18 mouse cellular contexts compared by ENCODE assay signal in genomic region chr3:138881725-138882347, GRCm38 (mm10).
DNase-seq lines count a peak whose midpoint lies in the region; ATAC-seq lines count a peak whose summit lies in the region.
"Had no signal": no experiment of that assay in that cellular context is flagged by ENCODE, and none has a peak within 500 bp of the region (broad histone marks: within the 10 kb centered on the region; RNA-seq: fewer than 3 reads in every experiment).

No protein-coding gene starts in this region.

- H3K4me2 ChIP-seq in midbrain, embryonic 11.5 days = no peak overlapping the region
- no peak overlapping the region for H3K4me2 ChIP-seq in midbrain, embryonic 16.5 days (ENCODE audit: low read length)
- H3K4me2 ChIP-seq: lung, embryonic 14.5 days; neural tube, embryonic 13.5 days had no signal

- no peak overlapping the region for H3K9ac ChIP-seq in midbrain, embryonic 11.5 days (ENCODE audit: low read length)
- no peak overlapping the region for H3K9ac ChIP-seq in midbrain, embryonic 16.5 days (ENCODE audit: low read depth, low read length)
- H3K9ac ChIP-seq: lung, embryonic 14.5 days; neural tube, embryonic 13.5 days had no signal

- no peaks in the 10 kb centered on the region for H3K36me3 ChIP-seq in midbrain, embryonic 11.5 days (ENCODE audit: control insufficient read depth, insufficient read depth, low read length)
- peaks cover 11% of the 10 kb centered on the region; the same call in 1 of the 2 replicates for H3K36me3 ChIP-seq in midbrain, embryonic 10.5 days
- H3K36me3 ChIP-seq in midbrain, embryonic 16.5 days (ENCODE audit: control insufficient read depth, insufficient read depth, low read length) = no peaks in the 10 kb centered on the region

- DNase-seq in heart, adult 18-20 months = peak; percentile 20 to 56
- no peak for DNase-seq in heart, postnatal 4 days
- no peak for DNase-seq in midbrain, embryonic 11.5 days (ENCODE audit: low spot score, missing footprints)
- no peak for DNase-seq in midbrain, embryonic 10.5 days (ENCODE audit: low spot score)
- peak; percentile 6 for DNase-seq in heart, postnatal 25 days (ENCODE audit: low spot score)
- DNase-seq in spleen, postnatal 4 days (ENCODE audit: low spot score in 2 of 2) = no peak
- no peak for DNase-seq in left cerebral cortex, postnatal 10 days (ENCODE audit: extremely low spot score in 1 of 2, low spot score in 2 of 2)
- DNase-seq: B cell, adult 2 months; cerebellum, adult 11-12 months; embryo, embryonic 11 days; lung, embryonic 14.5 days; thymus, adult 18-20 months had no signal

- ATAC-seq in midbrain, embryonic 11.5 days (ENCODE audit: low FRiP score) = peak; percentile 52
- ATAC-seq in midbrain, embryonic 16.5 days = peak; percentile 89
- ATAC-seq: activated CD4-positive, CD25-positive, alpha-beta regulatory T cell, adult 4 months had no signal

- no peaks in the 10 kb centered on the region for H3K9me3 ChIP-seq in midbrain, embryonic 11.5 days (ENCODE audit: control insufficient read depth, low read length)
- H3K9me3 ChIP-seq in midbrain, embryonic 10.5 days (replicated peaks) = no peaks in the 10 kb centered on the region
- H3K9me3 ChIP-seq in midbrain, embryonic 16.5 days (replicated peaks; ENCODE audit: control insufficient read depth, low read length, poor library complexity, severe bottlenecking) = no peaks in the 10 kb centered on the region
- H3K9me3 ChIP-seq: neural tube, embryonic 13.5 days had no signal

- WGBS in midbrain, embryonic 11.5 days = 82% methylated on average over 6 of the region's 6 CpGs
- WGBS in midbrain, embryonic 10.5 days = 82% methylated on average over 6 of the region's 6 CpGs
- WGBS in midbrain, embryonic 16.5 days = 55% methylated on average over 6 of the region's 6 CpGs

- intact Hi-C loops in heart, postnatal 25 days (cut with DNase I) = no loop called here
- intact Hi-C loops in left cerebral cortex, postnatal 10 days (cut with DNase I) = loop anchor here (10.0 kb wide), 1 partner anchor 57 kb away; no protein-coding TSS in a partner anchor

- H3K27me3 ChIP-seq in midbrain, embryonic 11.5 days (ENCODE audit: control insufficient read depth, insufficient read depth, low read length) = no peaks in the 10 kb centered on the region
- no peaks in the 10 kb centered on the region for H3K27me3 ChIP-seq in midbrain, embryonic 10.5 days (ENCODE audit: low read depth, poor library complexity, severe bottlenecking)
- H3K27me3 ChIP-seq in midbrain, embryonic 16.5 days (ENCODE audit: control insufficient read depth, insufficient read depth, low read depth, low read length) = no peaks in the 10 kb centered on the region
- H3K27me3 ChIP-seq: megakaryocyte, embryonic 14.5 days; neural tube, embryonic 13.5 days had no signal

- peaks cover 2% of the 10 kb centered on the region; the same call in 1 of the 2 replicates for H3K4me1 ChIP-seq in midbrain, embryonic 11.5 days (ENCODE audit: control insufficient read depth, insufficient read depth, low read length)
- H3K4me1 ChIP-seq in midbrain, embryonic 10.5 days = peaks cover 10% of the 10 kb centered on the region
- peaks cover 19% of the 10 kb centered on the region for H3K4me1 ChIP-seq in midbrain, embryonic 16.5 days (ENCODE audit: control insufficient read depth, insufficient read depth, low read length)

- H3K27ac ChIP-seq in midbrain, embryonic 11.5 days (ENCODE audit: low read depth, low read length) = no peak overlapping the region
- H3K27ac ChIP-seq in midbrain, embryonic 10.5 days (replicated peaks) = no peak overlapping the region
- no peak overlapping the region for H3K27ac ChIP-seq in midbrain, embryonic 16.5 days (ENCODE audit: low read length)
- H3K27ac ChIP-seq: kidney, postnatal 0 days; neural tube, embryonic 13.5 days had no signal

- no peak overlapping the region for H3K4me3 ChIP-seq in midbrain, embryonic 11.5 days (ENCODE audit: low read depth, low read length)
- no peak overlapping the region for H3K4me3 ChIP-seq in midbrain, embryonic 10.5 days
- H3K4me3 ChIP-seq in midbrain, embryonic 16.5 days (ENCODE audit: low read depth, low read length) = no peak overlapping the region
- H3K4me3 ChIP-seq: erythroblast, embryonic 14.5 days; megakaryocyte, embryonic 14.5 days; neural tube, embryonic 13.5 days had no signal

Comparison
In these comparisons a context has a peak if more than half of its experiments do, and no peak if none do; other contexts are left out.
1. DNase-seq: peak in heart, adult 18-20 months (2 of 2) and heart, postnatal 25 days (single experiment); none in heart, postnatal 4 days (single experiment), midbrain, embryonic 11.5 days (single experiment), midbrain, embryonic 10.5 days (single experiment), spleen, postnatal 4 days (0 of 2) and left cerebral cortex, postnatal 10 days (0 of 2).